Mouse (Mus musculus) inflammation-experienced regulatory T-cells, adult 16 weeks (primary cell): ENCODE measurements around the gene Rrp9. TPM values are rescaled to one million over a fixed set of nuclear protein-coding genes. Genes with fewer than 3 reads are reported as not detected.

Source experiments
- polyA plus RNA-seq: library from polyadenylated mRNA; unstranded; fragments of 100-300 nt; shearing (Covaris generic); gene quantifications from one replicate; pipeline ENCODE4 v1.2.1, GENCODE M21; 2017

The Rrp9 gene
- polyA plus RNA-seq: 82.3 TPM

GRCm38 (mm10) chr9:106475663-106476001 lies at the start of gene Rrp9:
TSS of gene Rrp9 (plus strand) at chr9:106475963.

GRCm38 (mm10) chr9:106429221-106430014 lies 46.3 kb upstream of the Rrp9 start, which contains the start of gene Rpl29:
TSS of gene Rpl29 (plus strand) at chr9:106429454.

GRCm38 (mm10) chr9:106447348-106447747 lies 28.4 kb upstream of the Rrp9 start, which contains the start of the genes Abhd14b and Abhd14a:
TSS of gene Abhd14b (plus strand) at chr9:106447459.
TSS of gene Abhd14a (minus strand) at chr9:106447678.

DNA sequence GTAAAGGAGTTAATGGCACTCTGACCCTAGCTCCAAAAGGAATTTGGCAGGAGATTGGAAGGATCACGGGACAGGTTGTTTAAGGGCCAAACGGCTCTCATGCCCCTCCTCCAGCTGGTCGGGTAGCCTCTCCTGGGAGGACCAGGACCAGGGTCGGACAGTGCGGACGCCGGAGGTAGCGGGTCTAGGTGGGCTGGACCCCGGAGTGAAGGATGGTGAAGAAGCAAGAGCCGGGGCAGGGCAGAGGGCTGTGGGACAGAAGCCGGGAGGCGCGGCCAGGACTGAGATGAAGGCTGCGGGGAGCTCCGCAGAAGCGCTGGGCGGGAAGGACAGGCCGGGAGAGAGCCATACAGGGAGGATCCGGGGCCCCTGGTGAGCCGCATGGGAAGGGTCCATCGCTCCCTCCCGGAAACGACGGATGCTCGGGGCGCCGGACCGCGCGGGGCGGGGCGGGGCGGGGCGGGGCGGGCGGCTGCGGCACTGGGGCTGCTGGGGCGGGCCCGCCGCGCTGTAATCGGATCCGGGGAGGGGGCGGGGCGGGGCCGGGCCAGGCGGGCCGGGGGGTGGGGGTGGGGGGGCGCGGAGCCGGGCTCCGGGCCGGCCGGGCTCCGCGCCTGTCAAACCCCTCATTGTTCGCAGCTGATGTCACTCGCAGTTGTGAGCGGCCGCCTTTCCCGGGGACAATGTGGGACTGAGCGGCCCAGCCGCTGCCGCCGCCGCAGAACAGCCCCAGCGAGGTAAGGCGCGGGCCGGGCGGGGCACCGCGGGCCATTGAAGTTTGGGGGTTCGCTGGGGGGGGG lies 22.3 kb upstream of the Rrp9 start, which contains the start of gene Pcbp4:
Gene Pcbp4, plus strand, starts transcription at position 21 of the 800 bp plus-strand sequence.

DNA sequence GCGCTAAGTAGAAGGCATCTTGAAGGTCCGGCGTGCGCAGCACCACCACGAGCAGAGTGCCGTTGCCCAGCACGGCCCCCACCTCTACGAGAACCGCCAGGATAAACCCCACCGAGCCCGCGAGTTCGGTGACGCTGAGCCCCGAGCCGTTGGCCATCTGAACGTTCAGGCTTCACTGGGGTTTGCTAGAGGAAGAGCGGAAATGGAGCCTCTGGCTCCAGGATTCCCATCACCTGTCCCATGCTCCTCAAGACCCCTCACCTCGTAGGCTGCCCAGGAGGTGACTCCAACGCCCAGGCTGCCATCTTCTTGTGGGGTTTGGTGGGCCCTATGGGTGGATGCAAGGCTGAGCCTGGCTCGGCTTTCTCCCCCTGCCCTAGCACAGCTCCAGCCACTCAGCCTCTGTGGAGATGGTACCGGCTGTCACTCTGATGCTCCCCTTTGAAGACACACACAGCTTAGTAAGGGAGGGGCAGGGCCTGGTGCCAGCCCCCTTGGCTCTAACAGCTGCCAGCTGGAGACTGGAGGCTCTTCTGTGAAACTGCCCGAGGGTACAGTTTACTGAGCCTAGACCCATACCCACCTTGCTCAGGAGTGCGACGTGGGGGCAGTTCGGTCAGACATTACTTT lies 10.1 kb upstream of the Rrp9 start, which contains the start of gene Gpr62:
Gene Gpr62, minus strand, starts transcription at position 368 of the 630 bp plus-strand sequence.

DNA sequence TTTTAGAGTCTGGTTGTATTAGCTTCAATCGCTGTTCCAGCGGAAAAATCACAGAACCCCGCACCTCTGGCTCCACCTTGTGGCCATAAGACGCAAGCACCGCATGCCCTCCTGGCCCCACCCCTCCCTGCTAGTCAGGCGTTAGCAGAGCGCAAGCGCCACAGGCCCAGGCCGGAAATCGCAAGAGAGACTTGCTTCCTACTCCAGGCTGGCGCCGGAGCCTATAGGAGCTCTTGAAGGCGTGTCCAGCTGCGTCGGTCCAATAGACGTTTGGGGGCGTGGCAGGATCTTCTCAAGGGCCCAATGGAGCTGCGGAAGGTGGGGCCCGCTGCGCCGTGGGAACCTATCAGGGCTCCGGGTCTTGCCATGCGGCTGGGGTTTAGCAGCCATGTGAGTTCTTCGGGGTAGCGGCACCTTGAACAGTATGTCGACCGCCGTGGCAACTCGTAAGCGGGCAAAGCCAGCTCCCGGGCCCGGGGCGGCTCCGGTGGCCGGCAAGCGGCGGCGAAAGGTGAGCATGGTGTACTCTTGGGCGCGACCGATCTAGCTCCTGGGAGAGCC lies 1.2 kb downstream of the Rrp9 start, which contains the start of gene Parp3:
Gene Parp3, minus strand, starts transcription at position 26 of the 561 bp plus-strand sequence.

DNA sequence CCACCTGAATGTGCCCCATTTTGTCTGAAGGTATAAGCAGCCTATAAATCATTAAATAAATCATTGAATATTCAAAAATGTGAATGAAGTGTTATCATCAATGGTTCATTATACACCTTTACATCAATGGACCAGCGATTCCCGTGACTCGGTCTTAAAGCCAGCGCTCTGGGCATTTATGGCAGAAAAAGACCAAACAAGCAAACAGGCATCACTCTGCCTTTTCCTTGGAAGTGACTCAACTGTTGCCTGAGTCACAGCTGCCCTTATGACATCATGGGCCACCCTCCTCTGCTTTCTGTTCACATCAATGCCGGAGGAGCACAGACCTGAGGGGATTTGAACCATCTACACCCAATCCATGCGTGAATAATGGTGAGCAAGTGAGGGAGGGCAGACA lies 23.9 kb downstream of the Rrp9 start, which contains the start of gene Iqcf1:
Gene Iqcf1, plus strand, starts transcription at position 301 of the 400 bp plus-strand sequence.

GRCm38 (mm10) chr9:106514273-106514672 lies 38.5 kb downstream of the Rrp9 start, which contains the start of gene Iqcf5:
TSS of gene Iqcf5 (plus strand) at chr9:106514573.

Other genes with a start within 250 kb of the Rrp9 start
- 61.3 TPM for gene Alas1, start 227.3 kb upstream of the Rrp9 start, polyA plus RNA-seq
- gene Poc1a, start 194.9 kb upstream of the Rrp9 start, polyA plus RNA-seq: 6.3 TPM
- 11.0 TPM for gene Dusp7, start 107.3 kb upstream of the Rrp9 start, polyA plus RNA-seq
- gene Rpl29, start 46.5 kb upstream of the Rrp9 start, polyA plus RNA-seq: 568 TPM
- 17.9 TPM for gene Acy1, start 37.6 kb upstream of the Rrp9 start, polyA plus RNA-seq
- 19.1 TPM for gene Abhd14b, start 28.5 kb upstream of the Rrp9 start, polyA plus RNA-seq
- gene Abhd14a, start 28.3 kb upstream of the Rrp9 start, polyA plus RNA-seq: 20.1 TPM
- 20.5 TPM for gene Pcbp4, start 22.7 kb upstream of the Rrp9 start, polyA plus RNA-seq
- gene Gpr62, start 10.0 kb upstream of the Rrp9 start, polyA plus RNA-seq: not detected
- 84.4 TPM for gene Parp3, start 986 bp downstream of the Rrp9 start, polyA plus RNA-seq
- gene Iqcf1, start 24.0 kb downstream of the Rrp9 start, polyA plus RNA-seq: not detected
- not detected for gene Iqcf5, start 38.6 kb downstream of the Rrp9 start, polyA plus RNA-seq
- gene Iqcf3, start 85.7 kb downstream of the Rrp9 start, polyA plus RNA-seq: not detected
- not detected for gene Iqcf4, start 95.0 kb downstream of the Rrp9 start, polyA plus RNA-seq
- gene Iqcf6, start 150.6 kb downstream of the Rrp9 start, polyA plus RNA-seq: not detected
- gene Grm2, start 180.1 kb downstream of the Rrp9 start, polyA plus RNA-seq: not detected
- 77.6 TPM for gene Tex264, start 210.0 kb downstream of the Rrp9 start, polyA plus RNA-seq